Mouse (Mus musculus): Measurements from ENCODE around the gene Leprot. TPM values are rescaled to one million over a fixed set of nuclear protein-coding genes. Genes with fewer than 3 reads are reported as not detected.
A peak's percentile ranks its signal among the peaks of the same experiment; 100 is the strongest.

Gene Leprot
- 87.9 and 89.5 TPM in 2 replicates for polyA plus RNA-seq (2015; fragmentation: Nextera tagmentation; extraction: Ambion mirVana)

DNA sequence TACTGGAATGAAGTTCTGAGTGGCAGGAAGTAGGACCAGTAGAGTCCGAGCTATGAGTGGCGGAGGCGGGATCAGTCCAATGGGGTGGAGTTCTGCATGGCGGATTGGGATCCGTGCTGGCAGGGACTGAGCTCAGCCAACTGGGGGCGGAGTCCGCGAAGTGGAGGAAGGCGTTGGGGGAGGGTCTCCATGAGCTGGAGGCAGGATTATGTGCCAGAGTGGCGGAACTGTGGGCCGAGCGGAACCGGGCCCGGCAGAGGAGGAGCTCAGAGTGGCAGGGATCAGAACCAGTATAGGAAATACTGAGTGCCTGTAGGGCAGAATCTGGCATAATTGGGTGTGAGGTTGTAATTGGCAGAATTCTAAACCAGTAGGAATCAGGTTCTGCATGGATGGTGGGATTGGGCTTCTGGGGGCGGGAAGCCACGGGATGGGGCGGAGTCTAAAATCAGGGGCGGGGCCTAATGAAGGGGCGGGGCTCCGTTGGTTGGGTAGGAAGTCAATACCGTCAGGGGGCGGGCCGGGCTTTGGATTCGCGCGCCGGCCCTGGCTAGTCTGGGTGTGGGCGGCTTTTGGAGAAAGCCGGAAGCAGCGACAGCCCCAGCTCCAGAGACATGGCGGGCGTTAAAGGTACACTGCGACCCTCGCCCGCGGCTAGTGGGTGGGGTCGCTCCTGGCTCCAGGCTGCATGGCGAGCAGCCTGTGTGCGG is at the start of gene Leprot:
Gene Leprot, plus strand, starts transcription at position 523 of the 710 bp plus-strand sequence.
- TF ChIP-seq CTCF (IDR thresholded peaks at IDR 0.05; ENCODE audit: low read depth) (peak; percentile 42), EP300 (optimal IDR thresholded peaks at IDR 0.05) (no peak)
- peak; percentile 99 for ATAC-seq (ENCODE audit: low FRiP score, low TSS enrichment)

DNA sequence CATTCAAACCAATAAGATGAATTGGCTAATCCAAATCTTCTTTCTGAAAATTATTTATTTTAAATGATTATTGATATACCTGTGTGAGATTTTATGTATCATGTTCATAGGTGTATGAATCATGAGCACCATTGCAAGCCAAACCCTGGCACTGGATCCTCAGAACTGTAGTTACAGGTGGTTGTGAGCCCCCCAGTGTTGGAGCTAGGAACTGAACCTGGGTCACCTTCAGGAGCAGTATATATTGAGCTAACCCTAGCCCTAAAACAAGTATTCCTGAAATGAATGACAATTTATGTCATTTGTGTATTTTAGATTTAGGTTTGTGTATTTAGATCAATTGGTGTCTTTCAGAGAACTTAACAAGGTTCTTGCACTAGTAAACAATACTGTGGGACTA is 45.8 kb upstream of the Leprot start:
- DNase-seq (ENCODE audit: low spot score) (peak; percentile 34), ATAC-seq (ENCODE audit: low FRiP score, low TSS enrichment) (no peak)
- Histone ChIP-seq H3K27ac (replicated peaks) (no peak overlapping the region), H3K9me3 (ENCODE audit: control insufficient read depth, low read length) (no peaks in the 10 kb centered on the region), H3K4me3 (ENCODE audit: low read depth, low read length) (no peak overlapping the region), H3K36me3 (ENCODE audit: control insufficient read depth, insufficient read depth, low read length) (no peaks in the 10 kb centered on the region), H3K4me1 (replicated peaks; ENCODE audit: control insufficient read depth, insufficient read depth) (no peaks in the 10 kb centered on the region), H3K27me3 (ENCODE audit: control insufficient read depth, insufficient read depth, low read length) (no peaks in the 10 kb centered on the region), H3K4me2 (replicated peaks; ENCODE audit: low read depth) (no peak overlapping the region), H3K9ac (ENCODE audit: low read length) (no peak overlapping the region)
- TF ChIP-seq CTCF (IDR thresholded peaks at IDR 0.05; ENCODE audit: low read depth) (peak; percentile 64), EP300 (optimal IDR thresholded peaks at IDR 0.05) (no peak)

More for the DNA sequence above, at the start of gene Leprot:
- Histone ChIP-seq H3K4me3 (ENCODE audit: low read depth, low read length) (peak within 1 kb of the TSS; percentile 96), H3K4me1 (replicated peaks; ENCODE audit: control insufficient read depth, insufficient read depth) (no peaks in the 10 kb centered on the region; the same call in 1 of the 2 replicates), H3K4me2 (replicated peaks; ENCODE audit: low read depth) (peak within 1 kb of the TSS; percentile 65), H3K9ac (ENCODE audit: low read length) (peak within 1 kb of the TSS; percentile 97), H3K9me3 (ENCODE audit: control insufficient read depth, low read length) (no peaks in the 10 kb centered on the region), H3K36me3 (ENCODE audit: control insufficient read depth, insufficient read depth, low read length) (no peaks in the 10 kb centered on the region), H3K27ac (replicated peaks) (peak within 1 kb of the TSS; percentile 97), H3K27me3 (ENCODE audit: control insufficient read depth, insufficient read depth, low read length) (no peaks in the 10 kb centered on the region)
- DNase-seq (ENCODE audit: low spot score): peak; percentile 99
- WGBS: 1% methylated on average over 35 of the region's 39 CpGs

- ATAC-seq (ENCODE audit: low FRiP score, low TSS enrichment) (no peak), DNase-seq (ENCODE audit: low spot score) (no peak)
- no peaks in the 10 kb centered on the region for H3K36me3 ChIP-seq (ENCODE audit: control insufficient read depth, insufficient read depth, low read length)
- H3K9ac ChIP-seq (ENCODE audit: low read length): no peak overlapping the region
- H3K27ac ChIP-seq (replicated peaks): no peak overlapping the region
- WGBS: 68% methylated on average over 3 of the region's 3 CpGs
- H3K4me2 ChIP-seq (replicated peaks; ENCODE audit: low read depth): no peak overlapping the region
- no peaks in the 10 kb centered on the region for H3K9me3 ChIP-seq (ENCODE audit: control insufficient read depth, low read length)
- H3K4me1 ChIP-seq (replicated peaks; ENCODE audit: control insufficient read depth, insufficient read depth): no peaks in the 10 kb centered on the region
- no peak for TF ChIP-seq EP300 (optimal IDR thresholded peaks at IDR 0.05)
- no peak for TF ChIP-seq CTCF (IDR thresholded peaks at IDR 0.05; ENCODE audit: low read depth)
- no peak overlapping the region for H3K4me3 ChIP-seq (ENCODE audit: low read depth, low read length)
- H3K27me3 ChIP-seq (ENCODE audit: control insufficient read depth, insufficient read depth, low read length): no peaks in the 10 kb centered on the region
Measured at GRCm38 (mm10) chr4:101603635-101604034, 43.9 kb upstream of the Leprot start.

GRCm38 (mm10) chr4:101616520-101616919 is 31.0 kb upstream of the Leprot start:
- Histone ChIP-seq H3K4me2 (replicated peaks; ENCODE audit: low read depth) (no peak overlapping the region), H3K27ac (replicated peaks) (no peak overlapping the region), H3K4me1 (replicated peaks; ENCODE audit: control insufficient read depth, insufficient read depth) (no peaks in the 10 kb centered on the region), H3K4me3 (ENCODE audit: low read depth, low read length) (no peak overlapping the region), H3K9me3 (ENCODE audit: control insufficient read depth, low read length) (no peaks in the 10 kb centered on the region), H3K36me3 (ENCODE audit: control insufficient read depth, insufficient read depth, low read length) (no peaks in the 10 kb centered on the region), H3K27me3 (ENCODE audit: control insufficient read depth, insufficient read depth, low read length) (no peaks in the 10 kb centered on the region), H3K9ac (ENCODE audit: low read length) (no peak overlapping the region)
- WGBS: 87% methylated on average over 5 of the region's 5 CpGs
- DNase-seq (ENCODE audit: low spot score) (no peak), ATAC-seq (ENCODE audit: low FRiP score, low TSS enrichment) (no peak)
- TF ChIP-seq EP300 (optimal IDR thresholded peaks at IDR 0.05) (no peak), CTCF (IDR thresholded peaks at IDR 0.05; ENCODE audit: low read depth) (no peak)

DNA sequence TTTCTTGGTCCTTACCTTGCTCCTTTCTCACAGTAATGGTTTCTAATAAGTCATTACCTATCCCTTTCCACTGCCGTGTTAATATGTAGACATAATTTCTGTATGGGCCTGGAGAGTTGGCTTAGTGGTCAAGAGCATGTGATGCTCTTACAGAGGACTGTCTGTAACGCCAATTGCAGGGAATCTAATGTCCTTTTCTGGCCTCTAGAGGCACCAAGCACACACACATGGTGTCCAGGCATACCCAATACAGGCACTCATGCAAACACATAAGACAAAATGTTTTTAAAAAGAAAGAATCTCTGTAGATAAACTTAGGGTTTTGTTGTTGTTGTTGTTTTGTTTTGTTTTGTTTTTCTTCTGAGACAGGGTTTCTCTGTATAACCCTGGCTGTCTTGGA is 29.8 kb upstream of the Leprot start:
- Histone ChIP-seq H3K27me3 (ENCODE audit: control insufficient read depth, insufficient read depth, low read length) (no peaks in the 10 kb centered on the region), H3K9ac (ENCODE audit: low read length) (no peak overlapping the region), H3K9me3 (ENCODE audit: control insufficient read depth, low read length) (no peaks in the 10 kb centered on the region), H3K4me3 (ENCODE audit: low read depth, low read length) (no peak overlapping the region), H3K27ac (replicated peaks) (no peak overlapping the region), H3K4me2 (replicated peaks; ENCODE audit: low read depth) (no peak overlapping the region), H3K36me3 (ENCODE audit: control insufficient read depth, insufficient read depth, low read length) (no peaks in the 10 kb centered on the region), H3K4me1 (replicated peaks; ENCODE audit: control insufficient read depth, insufficient read depth) (no peaks in the 10 kb centered on the region)
- TF ChIP-seq CTCF (IDR thresholded peaks at IDR 0.05; ENCODE audit: low read depth): peak; percentile 24
- TF ChIP-seq EP300 (optimal IDR thresholded peaks at IDR 0.05): no peak
- no peak for ATAC-seq (ENCODE audit: low FRiP score, low TSS enrichment)
- no peak for DNase-seq (ENCODE audit: low spot score)
- 56% methylated on average over 2 of the region's 2 CpGs for WGBS

- no peak overlapping the region for H3K27ac ChIP-seq (replicated peaks)
- H3K9me3 ChIP-seq (ENCODE audit: control insufficient read depth, low read length): no peaks in the 10 kb centered on the region
- H3K4me1 ChIP-seq (replicated peaks; ENCODE audit: control insufficient read depth, insufficient read depth): no peaks in the 10 kb centered on the region
- WGBS: 74% methylated on average over 2 of the region's 2 CpGs
- no peak overlapping the region for H3K4me3 ChIP-seq (ENCODE audit: low read depth, low read length)
- no peak for DNase-seq (ENCODE audit: low spot score)
- TF ChIP-seq EP300 (optimal IDR thresholded peaks at IDR 0.05) (no peak), CTCF (IDR thresholded peaks at IDR 0.05; ENCODE audit: low read depth) (no peak)
- no peaks in the 10 kb centered on the region for H3K27me3 ChIP-seq (ENCODE audit: control insufficient read depth, insufficient read depth, low read length)
- no peak overlapping the region for H3K9ac ChIP-seq (ENCODE audit: low read length)
- no peaks in the 10 kb centered on the region for H3K36me3 ChIP-seq (ENCODE audit: control insufficient read depth, insufficient read depth, low read length)
- no peak overlapping the region for H3K4me2 ChIP-seq (replicated peaks; ENCODE audit: low read depth)
- ATAC-seq (ENCODE audit: low FRiP score, low TSS enrichment): no peak
Measured at GRCm38 (mm10) chr4:101620206-101620605, 27.3 kb upstream of the Leprot start.
